Mouse (Mus musculus): Measurements from ENCODE around the gene Celsr1. TPM values are rescaled to one million over a fixed set of nuclear protein-coding genes. Genes with fewer than 3 reads are reported as not detected.

The Celsr1 gene
- under 1 TPM; 0.73 to 0.88 TPM for total RNA-seq (2021)
- long read RNA-seq, experiment 1, partial matches to known transcripts = 1 of 1 reads
- long read RNA-seq, experiment 1, other reads (novel, unspliced or antisense) = 0 of 1 reads
- long read RNA-seq, experiment 2, full-length matches to known transcripts = 1 of 1 reads
- long read RNA-seq, experiment 2, partial matches to known transcripts = 0 of 1 reads
- long read RNA-seq, experiment 2, other reads (novel, unspliced or antisense) = 0 of 1 reads

GRCm38 (mm10) chr15:86033191-86033841 lies at the start of gene Celsr1:
Gene Celsr1, minus strand, starts transcription at chr15:86033777.
- peak; percentile 30 for DNase-seq

DNA sequence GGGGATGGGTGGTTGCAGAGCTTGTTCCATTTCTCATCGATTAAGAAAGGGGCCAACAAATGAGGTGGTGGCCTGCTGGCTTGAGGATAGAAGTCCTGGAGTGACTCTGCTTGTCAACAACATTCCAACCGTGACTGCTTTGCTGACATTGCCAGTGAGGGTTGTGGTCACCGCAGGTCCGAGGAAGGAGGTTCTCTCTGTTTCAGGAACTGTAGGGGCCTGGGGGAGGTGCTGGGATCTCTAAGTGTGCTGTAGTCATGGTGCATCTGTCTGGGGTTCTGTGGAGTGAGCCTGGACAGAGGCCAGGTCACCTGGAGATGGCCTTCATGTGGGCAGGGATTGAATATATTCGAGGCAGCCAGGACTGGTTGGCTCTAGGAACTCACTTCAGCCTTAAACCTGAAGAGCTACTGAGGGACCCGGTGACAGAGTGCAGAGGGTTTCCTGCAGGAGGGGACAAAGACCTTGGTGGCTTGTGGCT lies 49.7 kb upstream of the Celsr1 start:
- no peak for DNase-seq

- no peak for DNase-seq
These were observed 49.0 kb upstream of the Celsr1 start for GRCm38 (mm10) chr15:86082551-86082961.

DNA sequence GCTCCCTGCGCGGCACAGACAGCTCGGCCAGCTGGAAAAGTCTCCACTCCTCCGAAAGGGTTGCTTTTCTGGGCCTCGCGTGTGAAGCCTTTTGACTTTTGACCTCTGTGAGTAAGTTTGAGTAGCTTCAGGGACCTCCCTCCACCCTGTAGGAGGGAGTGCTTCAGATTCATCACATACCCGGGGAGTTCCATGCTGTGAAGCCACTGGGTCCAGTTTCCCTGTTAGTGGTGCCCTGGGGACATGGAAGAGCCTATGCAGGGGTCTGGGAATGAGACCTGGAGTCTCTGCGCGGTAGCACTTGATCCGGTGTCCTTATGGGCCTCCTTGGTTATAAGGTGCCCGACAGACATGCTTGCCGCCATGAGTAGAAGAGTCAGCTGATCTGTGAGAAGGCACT lies 48.1 kb upstream of the Celsr1 start:
- DNase-seq = no peak

GRCm38 (mm10) chr15:86080408-86080807 lies 46.8 kb upstream of the Celsr1 start:
- no peak for DNase-seq

- DNase-seq = no peak
These were observed 46.3 kb upstream of the Celsr1 start for GRCm38 (mm10) chr15:86079876-86080275.

- DNase-seq = no peak
These were observed 45.9 kb upstream of the Celsr1 start for GRCm38 (mm10) chr15:86079467-86079866.

DNA sequence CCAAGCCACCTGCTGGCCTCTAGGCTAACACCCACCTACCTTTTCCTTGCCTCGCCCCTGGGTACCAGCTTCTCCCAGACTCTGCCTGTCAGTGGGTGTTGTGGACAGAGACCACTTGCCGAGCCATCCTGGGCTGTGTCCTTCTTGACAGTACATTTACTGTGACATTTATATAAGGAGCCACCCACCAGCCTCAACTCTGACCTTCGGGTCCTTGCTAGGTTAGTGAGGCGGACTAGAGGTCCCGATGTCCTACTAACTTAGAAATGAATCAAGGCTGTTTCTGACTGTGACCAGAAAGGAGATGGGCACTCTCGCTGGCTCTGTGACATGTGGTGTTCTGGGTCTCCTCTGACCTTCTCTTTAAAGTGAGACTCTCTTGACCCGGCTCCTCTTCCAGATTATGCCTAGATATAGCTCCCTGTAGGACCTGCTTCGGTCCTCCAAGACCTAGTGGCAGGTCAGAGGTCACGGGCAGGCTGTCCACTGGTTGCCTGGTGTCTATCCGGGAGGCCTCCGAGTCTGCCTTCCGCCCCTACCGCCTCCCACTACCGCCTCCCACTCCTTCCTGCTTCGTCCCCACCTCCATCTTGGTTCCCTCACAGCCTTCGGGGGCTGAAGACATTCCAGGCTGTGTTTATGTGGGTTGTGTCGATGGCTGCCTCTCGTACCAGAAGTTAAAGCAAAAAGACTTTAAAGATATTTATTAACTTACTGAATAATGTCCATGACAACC lies 45.1 kb upstream of the Celsr1 start:
- no peak for DNase-seq

GRCm38 (mm10) chr15:86077934-86078333 lies 44.4 kb upstream of the Celsr1 start:
- no peak for DNase-seq

- no peak for DNase-seq
These were observed 42.8 kb upstream of the Celsr1 start for GRCm38 (mm10) chr15:86076378-86076777.

GRCm38 (mm10) chr15:86076048-86076315 lies 42.4 kb upstream of the Celsr1 start:
- DNase-seq = no peak

- no peak for DNase-seq
These were observed 41.9 kb upstream of the Celsr1 start for GRCm38 (mm10) chr15:86075305-86076047.

GRCm38 (mm10) chr15:86074171-86074937 lies 40.8 kb upstream of the Celsr1 start:
- no peak for DNase-seq

DNA sequence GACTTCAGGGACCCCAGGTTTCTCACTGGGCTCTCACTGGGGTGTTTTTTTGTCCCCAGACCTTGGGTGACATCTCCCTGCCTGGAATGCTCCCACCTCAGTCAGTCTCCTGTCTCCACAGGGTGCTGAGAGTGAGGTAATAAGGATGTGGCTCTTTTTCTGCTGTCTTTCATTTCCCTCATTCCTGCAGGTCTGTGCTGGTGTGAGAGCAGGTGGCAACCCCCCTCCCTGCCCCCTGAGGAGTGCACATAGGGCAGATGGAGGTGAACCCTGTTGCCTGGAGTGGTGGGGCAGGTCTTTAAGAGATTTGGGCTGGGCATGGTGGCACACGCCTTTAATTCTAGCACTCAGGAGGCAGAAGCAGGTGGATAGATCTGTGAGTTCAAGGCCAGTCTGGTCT lies 37.6 kb upstream of the Celsr1 start:
- no peak for DNase-seq

DNA sequence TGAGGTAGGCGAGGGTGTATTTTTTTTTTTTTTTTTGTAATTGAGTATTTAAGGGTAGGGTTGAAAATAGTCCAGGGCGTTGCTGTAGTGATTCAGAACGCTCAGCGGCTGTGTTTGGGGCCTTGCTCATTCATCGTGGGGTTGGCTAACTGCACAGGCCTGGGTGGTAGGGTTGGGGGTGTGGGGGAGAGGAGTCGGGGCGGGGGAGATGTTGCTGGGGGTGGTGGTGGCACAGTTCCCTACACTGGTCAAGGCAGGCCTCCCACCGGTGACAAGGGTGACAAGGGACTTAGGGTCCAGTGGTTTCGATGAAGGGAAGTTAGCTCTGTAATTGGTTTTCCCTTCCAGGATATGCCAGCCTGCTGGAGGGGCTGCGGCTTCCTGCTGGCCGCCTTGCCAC lies 36.8 kb upstream of the Celsr1 start:
- DNase-seq = no peak

DNA sequence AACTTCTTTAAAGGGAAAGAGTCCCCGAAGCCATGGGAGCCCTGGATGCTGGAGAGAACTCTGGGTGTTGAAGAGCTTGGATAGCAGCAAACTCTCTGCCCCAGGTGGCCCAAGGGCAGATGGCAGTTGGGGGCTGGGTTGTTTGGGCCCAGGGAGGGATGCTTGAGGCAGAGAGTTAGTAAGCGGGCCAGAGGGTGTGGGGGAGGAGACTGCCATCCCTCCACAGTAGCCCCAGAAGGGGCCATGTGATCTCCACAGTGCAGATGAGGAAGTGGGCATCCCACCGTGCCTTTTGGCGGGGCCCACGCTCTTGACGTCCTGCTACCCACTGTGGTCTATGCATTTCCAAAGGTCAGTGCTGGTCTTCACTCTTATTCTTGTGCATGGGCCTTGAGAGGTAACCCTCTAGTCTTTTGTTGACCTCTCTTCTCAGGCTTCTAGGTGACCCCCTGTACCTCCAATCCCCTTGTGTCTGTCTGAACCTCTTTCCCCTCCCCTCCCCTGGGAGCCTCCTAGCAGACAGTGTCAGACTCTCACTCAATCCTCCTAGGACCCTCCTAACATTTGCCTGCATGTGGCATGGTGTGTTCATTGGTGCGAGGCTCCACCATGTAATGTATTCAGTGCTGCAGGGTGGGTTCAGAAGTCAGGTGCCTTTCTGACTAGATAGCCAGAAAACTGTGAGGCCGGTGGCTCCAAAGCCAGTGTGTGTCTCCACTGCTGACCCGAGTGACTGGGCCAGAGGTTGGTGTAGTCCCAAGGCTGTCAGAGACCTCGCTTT lies 35.6 kb upstream of the Celsr1 start:
- DNase-seq = no peak

DNA sequence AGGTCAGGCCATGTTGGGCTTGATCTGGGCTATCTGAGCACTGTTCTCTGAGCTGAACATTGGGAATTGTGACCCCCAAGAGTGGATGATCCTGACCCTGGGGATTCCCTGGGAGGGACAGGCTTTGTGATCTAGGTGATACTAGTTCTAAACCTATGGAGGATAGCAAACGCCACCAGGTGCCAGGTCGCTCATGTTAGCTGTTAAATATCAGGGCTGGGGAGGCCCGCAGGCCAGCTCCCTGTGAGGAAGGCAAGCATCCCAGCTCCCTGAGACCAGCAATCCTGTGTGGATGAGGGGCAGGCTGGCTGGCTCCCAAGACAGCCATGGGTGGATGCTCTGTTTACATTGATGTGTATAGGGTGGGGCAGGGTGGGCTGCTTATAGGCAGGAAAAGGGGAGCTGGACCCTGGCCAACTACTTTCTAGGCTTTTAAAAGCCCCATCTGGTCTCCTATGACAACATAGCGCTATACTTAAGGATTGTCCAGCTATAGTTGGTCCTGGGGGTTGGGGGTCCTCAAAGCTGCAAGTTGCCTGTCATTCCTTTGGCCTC lies 34.4 kb upstream of the Celsr1 start:
- no peak for DNase-seq

DNA sequence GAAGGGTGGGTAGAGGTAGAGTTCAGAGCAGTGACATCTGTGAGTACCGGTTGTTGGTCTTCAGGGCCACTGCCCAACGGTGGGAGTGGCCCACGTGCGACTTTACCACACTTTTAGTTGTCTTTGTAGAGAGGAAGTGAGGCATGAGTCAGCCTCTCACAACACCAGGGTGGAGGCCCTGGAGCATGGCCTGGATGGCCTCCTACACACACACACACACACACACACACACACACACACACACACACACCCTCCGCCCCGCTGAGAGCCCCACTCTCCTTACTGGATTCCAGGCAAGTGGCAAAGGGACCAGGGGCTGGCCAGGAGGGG lies 34.0 kb upstream of the Celsr1 start:
- no peak for DNase-seq

GRCm38 (mm10) chr15:86066836-86067580 lies 33.4 kb upstream of the Celsr1 start:
- no peak for DNase-seq

DNA sequence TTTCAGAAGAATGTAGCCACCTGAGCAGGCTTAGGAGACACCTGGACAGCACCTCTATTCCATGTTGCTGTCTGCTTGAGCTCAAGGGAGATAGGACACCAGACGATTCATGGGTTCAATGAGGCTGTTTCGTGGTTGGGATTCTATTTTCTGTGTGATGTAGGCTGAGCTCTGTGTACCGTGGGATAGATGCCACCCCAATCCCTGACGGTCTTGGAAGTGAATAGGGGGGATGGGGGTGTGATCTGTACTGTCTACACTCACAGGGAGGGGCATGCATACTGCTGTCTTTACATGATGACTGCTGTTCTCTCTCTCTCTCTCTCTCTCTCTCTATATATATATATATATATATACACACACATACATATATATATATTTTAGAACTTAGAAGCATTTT lies 31.8 kb upstream of the Celsr1 start:
- DNase-seq = no peak
